Mouse (Mus musculus): ENCODE results near the gene Bora.
A peak's percentile ranks its signal among the peaks of the same experiment; 100 is the strongest.

Gene Bora

DNA sequence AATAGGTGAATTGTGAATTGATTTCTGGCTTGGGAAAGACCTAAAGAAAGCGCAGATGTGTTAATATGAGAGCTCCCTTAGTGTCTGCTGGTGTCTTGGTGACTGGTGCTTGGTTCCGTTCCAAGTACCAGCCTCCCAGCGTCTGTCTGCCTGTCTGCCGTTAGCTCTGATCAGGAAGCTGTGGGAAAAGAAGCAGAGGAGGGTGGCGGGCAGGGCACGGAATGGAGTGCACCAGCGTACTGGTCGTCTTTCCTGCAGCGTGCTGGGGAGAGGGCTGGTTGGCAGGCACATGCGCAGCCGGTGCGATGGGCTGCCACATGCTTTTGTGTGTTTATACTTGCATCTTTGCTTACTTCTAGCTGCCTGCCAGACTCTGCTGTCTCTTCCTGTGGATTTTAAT lies 14.6 kb downstream of the Bora start:
- no peak for DNase-seq (ENCODE audit: inconsistent age in 2 of 2, low spot score in 1 of 2)

GRCm38 (mm10) chr14:99063091-99063490 lies 17.1 kb downstream of the Bora start:
- no peak for DNase-seq (ENCODE audit: inconsistent age in 2 of 2, low spot score in 1 of 2)

- DNase-seq (ENCODE audit: inconsistent age in 2 of 2, low spot score in 1 of 2): no peak
Observed at GRCm38 (mm10) chr14:99071146-99071545, 25.1 kb downstream of the Bora start.

DNA sequence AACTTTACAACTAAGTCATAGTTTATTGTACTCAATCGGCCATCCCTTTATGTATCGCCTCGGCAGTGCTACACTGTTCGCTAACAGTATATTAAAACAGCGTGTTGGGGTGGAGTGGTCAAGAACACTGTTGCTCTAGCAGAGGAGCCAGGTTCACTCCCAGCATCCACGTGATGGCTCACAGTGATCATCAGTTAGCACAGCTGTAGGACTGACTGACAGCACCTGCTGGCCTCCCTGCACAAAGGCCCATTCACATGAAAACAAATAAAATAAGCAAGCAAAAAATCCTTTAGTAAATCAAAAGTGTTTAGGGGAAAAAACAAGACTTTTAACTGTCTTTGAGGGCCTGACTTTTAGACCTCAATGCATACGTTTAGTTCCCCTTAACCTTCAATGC lies 42.9 kb downstream of the Bora start:
- no peak for DNase-seq (ENCODE audit: inconsistent age in 2 of 2, low spot score in 1 of 2)

- peak; percentile 99 for DNase-seq (ENCODE audit: inconsistent age in 2 of 2, low spot score in 1 of 2)
Observed at GRCm38 (mm10) chr14:99099267-99099966, 53.4 kb downstream of the Bora start, which contains the start of the genes Pibf1 and Dis3. Gene Pibf1 (plus strand): TSS chr14:99099424. Gene Dis3 (minus strand): TSS chr14:99099770.

DNA sequence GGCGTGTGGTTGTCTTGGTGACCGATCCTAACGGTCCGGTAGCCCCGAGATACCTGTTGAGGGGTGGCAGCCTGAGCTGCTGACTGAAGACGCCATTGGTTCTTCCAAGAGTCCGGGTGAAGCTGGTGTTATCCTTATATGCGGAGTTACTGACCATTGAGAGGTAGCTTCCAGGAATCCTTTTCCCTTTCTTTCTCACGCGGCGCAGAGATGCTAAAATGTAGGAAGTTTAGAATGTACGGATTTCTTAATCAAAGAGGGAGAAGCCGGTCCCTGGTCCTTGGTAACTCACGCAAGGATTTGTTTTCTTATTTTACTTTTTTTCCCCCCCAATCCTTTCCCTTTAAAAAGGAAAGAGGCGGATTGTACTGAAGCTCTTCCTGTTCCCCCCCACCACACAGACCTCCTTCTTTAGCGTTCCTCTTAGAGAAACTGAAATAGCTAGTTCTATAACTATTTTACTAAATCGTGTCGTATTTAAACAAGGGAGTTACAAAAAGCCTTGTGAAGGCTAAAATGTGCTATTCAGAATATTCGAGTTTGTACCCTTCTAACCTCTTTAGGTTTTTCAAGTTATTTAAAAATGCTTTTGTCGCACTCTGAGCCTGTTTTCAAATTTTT lies 54.1 kb downstream of the Bora start:
- no peak for DNase-seq (ENCODE audit: inconsistent age in 2 of 2, low spot score in 1 of 2)

GRCm38 (mm10) chr14:99103050-99103449 lies 57.0 kb downstream of the Bora start:
- no peak for DNase-seq (ENCODE audit: inconsistent age in 2 of 2, low spot score in 1 of 2)

DNA sequence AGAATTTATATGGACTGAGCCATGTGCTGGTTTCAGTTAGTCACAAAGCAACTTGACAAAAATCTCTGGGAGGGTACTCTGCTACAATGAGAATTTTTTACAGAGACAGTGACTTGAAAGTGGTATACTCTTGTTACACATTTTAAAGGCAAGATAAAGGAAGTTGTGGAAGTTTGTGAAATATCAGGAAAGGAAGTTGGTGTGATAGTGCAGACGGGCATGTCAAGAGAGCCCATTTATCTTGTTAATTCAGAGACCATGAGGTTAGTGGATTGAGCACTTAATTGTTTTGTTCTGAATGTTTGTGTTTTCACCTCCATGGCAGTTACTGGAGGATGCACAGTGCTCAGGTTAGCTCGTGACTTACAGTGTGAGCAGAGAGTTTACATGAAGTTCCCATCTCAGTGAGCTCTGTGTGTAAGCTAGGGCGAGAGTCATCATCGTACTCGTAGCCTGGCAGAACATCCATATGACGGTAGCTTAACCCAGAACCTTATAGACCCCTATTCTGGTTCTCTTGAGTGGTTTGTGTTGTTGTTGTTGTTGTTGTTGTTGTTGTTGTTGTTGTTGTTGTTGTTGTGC lies 58.6 kb downstream of the Bora start:
- DNase-seq (ENCODE audit: inconsistent age in 2 of 2, low spot score in 1 of 2): no peak

GRCm38 (mm10) chr14:99106671-99107070 lies 60.6 kb downstream of the Bora start:
- no peak for DNase-seq (ENCODE audit: inconsistent age in 2 of 2, low spot score in 1 of 2)

GRCm38 (mm10) chr14:99107631-99108187 lies 61.7 kb downstream of the Bora start:
- no peak for DNase-seq (ENCODE audit: inconsistent age in 2 of 2, low spot score in 1 of 2)

- no peak for DNase-seq (ENCODE audit: inconsistent age in 2 of 2, low spot score in 1 of 2)
Observed at GRCm38 (mm10) chr14:99108762-99109161, 62.7 kb downstream of the Bora start.

DNA sequence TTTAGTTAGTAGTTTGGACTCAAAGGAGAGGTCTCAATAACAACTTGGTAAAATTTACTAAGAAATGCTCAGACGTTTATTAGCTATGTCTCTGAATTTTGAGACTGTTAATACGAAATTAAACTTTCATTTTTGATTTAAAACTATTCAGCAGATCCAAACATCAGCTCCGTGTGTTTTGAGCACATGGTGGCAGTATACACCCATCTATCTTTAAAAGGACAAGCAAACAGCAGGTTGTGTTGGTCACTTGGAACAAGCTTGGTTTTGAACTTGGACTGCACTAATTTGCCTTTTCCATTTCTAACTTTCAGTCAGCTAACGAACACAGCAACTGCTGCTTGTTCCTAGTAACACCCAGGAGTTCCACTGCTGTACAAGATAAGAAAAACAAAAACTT lies 71.6 kb downstream of the Bora start:
- peak in 1 of 2 experiments; percentile 69 for DNase-seq (ENCODE audit: inconsistent age in 2 of 2, low spot score in 1 of 2)

DNA sequence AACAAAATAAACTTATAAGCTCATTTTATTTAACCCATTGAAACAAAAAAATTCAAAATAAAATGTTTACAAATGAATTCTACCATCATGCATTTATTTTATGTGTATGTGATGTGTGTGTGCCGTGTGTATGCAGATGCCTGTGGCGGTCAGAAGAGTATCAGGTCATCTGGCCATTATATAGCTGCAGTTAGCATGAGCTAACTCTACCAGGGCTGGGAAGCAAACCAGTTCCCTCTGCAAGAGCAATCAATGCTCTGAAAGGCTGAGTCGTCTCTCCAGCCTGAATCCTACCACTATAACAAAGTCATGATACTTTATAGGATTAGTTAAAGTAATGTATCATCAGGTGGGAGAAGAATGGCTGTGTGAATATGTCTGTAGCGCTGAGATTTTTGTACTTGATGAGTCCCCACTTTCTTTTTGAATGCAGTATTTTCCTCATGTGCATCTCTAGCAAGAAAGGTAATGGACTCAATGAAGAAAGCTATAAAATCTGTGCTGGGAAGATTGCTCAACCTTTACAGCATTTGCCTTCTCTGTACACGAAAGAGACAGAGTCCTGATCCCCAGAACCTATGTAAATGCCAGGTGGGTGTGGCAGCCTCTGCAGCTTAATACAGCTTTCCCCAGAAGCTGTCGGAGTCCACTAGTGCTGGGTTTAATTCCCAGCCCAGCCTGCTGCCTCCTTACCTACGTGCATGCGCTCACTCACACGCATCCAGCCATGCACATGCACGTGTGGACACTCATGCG lies 75.7 kb downstream of the Bora start:
- DNase-seq (ENCODE audit: inconsistent age in 2 of 2, low spot score in 1 of 2): no peak

- peak; percentile 28 to 68 for DNase-seq (ENCODE audit: inconsistent age in 2 of 2, low spot score in 1 of 2)
Observed at GRCm38 (mm10) chr14:99124076-99124475, 78.1 kb downstream of the Bora start.
